ENCODE assay signal across 8 mouse cellular contexts in genomic region chr9:27191501-27191981, GRCm38 (mm10). TPM values are rescaled to one million over a fixed set of nuclear protein-coding genes. Genes with fewer than 3 reads are reported as not detected.
DNase-seq lines count a peak whose midpoint lies in the region; ATAC-seq and TF ChIP-seq lines count a peak whose summit lies in the region.

No protein-coding gene starts in this region.

- in situ Hi-C loops in ES-E14 (cut with MboI; ENCODE audit: low sequenced_read_pairs in 2 of 2, unreplicated experiment in 2 of 2): no loop called here

- WGBS in hindbrain, embryonic 14.5 days: 6% methylated on average over 7 of the region's 7 CpGs
- 2% methylated on average over 7 of the region's 7 CpGs for WGBS in liver, adult 2 months
- WGBS in neural tube, embryonic 15.5 days: 5% methylated on average over 7 of the region's 7 CpGs

- no peaks in the 10 kb centered on the region for H3K27me3 ChIP-seq in hindbrain, embryonic 14.5 days (ENCODE audit: control insufficient read depth, insufficient read depth, low read length)
- no peaks in the 10 kb centered on the region for H3K27me3 ChIP-seq in liver, adult 2 months (ENCODE audit: control insufficient read depth, insufficient read depth, low read length)
- H3K27me3 ChIP-seq in neural tube, embryonic 15.5 days (replicated peaks): peaks cover 3% of the 10 kb centered on the region; the same call in 1 of the 2 replicates

- ATAC-seq in hindbrain, embryonic 14.5 days (ENCODE audit: low FRiP score): peak; percentile 59
- peak; percentile 57 for ATAC-seq in neural tube, embryonic 15.5 days (ENCODE audit: low FRiP score)
- no peak for ATAC-seq in monocyte, adult 5-6 weeks (replicated peaks; ENCODE audit: insufficient number of reproducible peaks, low FRiP score, low TSS enrichment, poor library complexity, severe bottlenecking)

- peaks cover 1 to 7% of the 10 kb centered on the region in 2 experiments; a peak in 2 of 4 replicates for H3K4me1 ChIP-seq in ES-E14 (ENCODE audit: control insufficient read depth in 2 of 2, insufficient read depth in 2 of 2, low read length in 2 of 2, poor library complexity in 1 of 2)
- H3K4me1 ChIP-seq in bone marrow macrophage, adult 2 months (ENCODE audit: control insufficient read depth, insufficient read depth, low read length): peaks cover 33% of the 10 kb centered on the region
- H3K4me1 ChIP-seq in hindbrain, embryonic 14.5 days (replicated peaks; ENCODE audit: control insufficient read depth, insufficient read depth, low read length): peaks cover 28% of the 10 kb centered on the region
- peaks cover 8% of the 10 kb centered on the region; the same call in 1 of the 2 replicates for H3K4me1 ChIP-seq in liver, adult 2 months (ENCODE audit: control insufficient read depth, insufficient read depth, low read length)
- H3K4me1 ChIP-seq in neural tube, embryonic 15.5 days: peaks cover 39% of the 10 kb centered on the region

- peak overlapping the region; percentile 56 for H3K4me2 ChIP-seq in hindbrain, embryonic 14.5 days (replicated peaks)
- H3K4me2 ChIP-seq in neural tube, embryonic 15.5 days: peak overlapping the region; percentile 65

- H3K9me3 ChIP-seq in ES-E14 (ENCODE audit: control insufficient read depth, insufficient read depth, low read depth, low read length): no peaks in the 10 kb centered on the region
- H3K9me3 ChIP-seq in hindbrain, embryonic 14.5 days (ENCODE audit: control insufficient read depth, low read length): no peaks in the 10 kb centered on the region
- H3K9me3 ChIP-seq in neural tube, embryonic 15.5 days (replicated peaks): no peaks in the 10 kb centered on the region

- TF ChIP-seq CTCF in bone marrow macrophage, adult 2 months (IDR thresholded peaks at IDR 0.05; ENCODE audit: low read depth, low read length): no peak
- no peak for TF ChIP-seq CTCF in liver, adult 2 months (IDR thresholded peaks at IDR 0.05; ENCODE audit: low read depth, low read length)

- peak overlapping the region; percentile 38; the same call in 1 of the 2 replicates for H3K9ac ChIP-seq in ES-E14 (ENCODE audit: insufficient read depth, low read depth, low read length, poor library complexity, severe bottlenecking)
- H3K9ac ChIP-seq in hindbrain, embryonic 14.5 days: peak overlapping the region; percentile 48
- peak overlapping the region; percentile 2; the same call in 1 of the 2 replicates for H3K9ac ChIP-seq in liver, adult 2 months (ENCODE audit: low read depth, low read length)
- H3K9ac ChIP-seq in neural tube, embryonic 15.5 days (replicated peaks): peak overlapping the region; percentile 37; the same call in 1 of the 2 replicates

- DNase-seq in ES-E14 (ENCODE audit: low read depth, low spot score): no peak
- peak; percentile 48 for DNase-seq in fibroblast of lung, adult 2 months (ENCODE audit: low read depth)
- DNase-seq in hindbrain, embryonic 14.5 days (ENCODE audit: low spot score): peak; percentile 73
- DNase-seq in liver, adult 2 months (ENCODE audit: extremely low read depth, low read depth, low spot score): peak; percentile 72
- DNase-seq in spleen, postnatal 10 days (ENCODE audit: low spot score in 2 of 2): no peak

- H3K27ac ChIP-seq in ES-E14 (ENCODE audit: insufficient read depth, low read depth, low read length, poor library complexity, severe bottlenecking): no peak overlapping the region
- H3K27ac ChIP-seq in bone marrow macrophage, adult 2 months (ENCODE audit: insufficient read depth, low read depth, low read length): no peak overlapping the region
- H3K27ac ChIP-seq in hindbrain, embryonic 14.5 days: peak overlapping the region; percentile 78
- H3K27ac ChIP-seq in liver, adult 2 months (replicated peaks; ENCODE audit: insufficient read depth, low read depth, low read length): no peak overlapping the region; the same call in 1 of the 2 replicates
- peak overlapping the region; percentile 81 for H3K27ac ChIP-seq in neural tube, embryonic 15.5 days (replicated peaks)

- no peaks in the 10 kb centered on the region for H3K79me2 ChIP-seq in liver, adult 2 months (ENCODE audit: control insufficient read depth, insufficient read depth, low read length)

- TF ChIP-seq POLR2A in bone marrow macrophage, adult 2 months (IDR thresholded peaks at IDR 0.05; ENCODE audit: borderline replicate concordance, low read depth, low read length): no peak
- no peak for TF ChIP-seq POLR2A in liver, adult 2 months (IDR thresholded peaks at IDR 0.05; ENCODE audit: extremely low read depth, insufficient read depth, low read length)

- H3K4me3 ChIP-seq in ES-E14 (ENCODE audit: insufficient read depth in 1 of 2, low read depth in 1 of 2, low read length in 2 of 2, poor library complexity in 1 of 2, severe bottlenecking in 1 of 2): peak overlapping the region; percentile 24 to 49
- peak overlapping the region; percentile 30 for H3K4me3 ChIP-seq in bone marrow macrophage, adult 2 months (ENCODE audit: insufficient read depth, low read length)
- H3K4me3 ChIP-seq in hindbrain, embryonic 14.5 days (replicated peaks; ENCODE audit: low read length): peak overlapping the region; percentile 21
- H3K4me3 ChIP-seq in liver, adult 2 months (ENCODE audit: insufficient read depth, low read depth, low read length): no peak overlapping the region; the same call in 1 of the 2 replicates
- H3K4me3 ChIP-seq in neural tube, embryonic 15.5 days (replicated peaks): peak overlapping the region; percentile 32

- no peaks in the 10 kb centered on the region for H3K36me3 ChIP-seq in ES-E14 (ENCODE audit: control insufficient read depth, insufficient read depth, low read length, poor library complexity, severe bottlenecking)
- H3K36me3 ChIP-seq in hindbrain, embryonic 14.5 days (replicated peaks; ENCODE audit: control insufficient read depth, insufficient read depth): no peaks in the 10 kb centered on the region
- no peaks in the 10 kb centered on the region for H3K36me3 ChIP-seq in liver, adult 2 months (ENCODE audit: control insufficient read depth, insufficient read depth, low read length)
- no peaks in the 10 kb centered on the region for H3K36me3 ChIP-seq in neural tube, embryonic 15.5 days

TF ChIP-seq in ES-E14, 5 proteins besides CTCF, POLR2A, EP300 and RAD21:
- TF ChIP-seq HCFC1 (IDR thresholded peaks at IDR 0.05; ENCODE audit: borderline replicate concordance, insufficient read depth, low read length) (no peak), ZC3H11A (IDR thresholded peaks at IDR 0.05; ENCODE audit: borderline replicate concordance, low read depth, low read length) (no peak), CHD2 (IDR thresholded peaks at IDR 0.05; ENCODE audit: low read depth, low read length) (no peak), ZNF384 (IDR thresholded peaks at IDR 0.05; ENCODE audit: low read depth, low read length) (no peak), MAFK (IDR thresholded peaks at IDR 0.05; ENCODE audit: insufficient read depth, low read depth, low read length) (no peak)

RNA-seq across cellular contexts. Expression of gene Jam3, which starts 36.3 kb away (rescaled TPM):
- 29.7 and 30.8 TPM in 2 replicates for total RNA-seq in ES-E14 (2012; rRNA removed)
- polyA plus RNA-seq in bone marrow macrophage, adult 2 months (2012; ENCODE audit: insufficient read depth, insufficient read length, missing spikeins): not detected in 2 replicates
- polyA plus RNA-seq in hindbrain, embryonic 14.5 days (2014; fragmentation: Nextera tagmentation; extraction: Ambion mirVana): 44.5 and 46.1 TPM in 2 replicates
- 1.5 and 1.7 TPM in 2 replicates for total RNA-seq in liver, adult 2 months (2014; rRNA removed)
- 0.81 and 1.4 TPM in 2 replicates for polyA plus RNA-seq in liver, adult 2 months (2012; rRNA removed)
- 42.3 and 45.0 TPM in 2 replicates for polyA plus RNA-seq in neural tube, embryonic 15.5 days (2015; fragmentation: Nextera tagmentation; extraction: Ambion mirVana)
- 1.0 TPM in 1 of 3 replicates, not detected in the others for total RNA-seq in monocyte, adult 5-6 weeks (2017)

Comparison
In these comparisons a context has a peak if more than half of its experiments do, and no peak if none do; other contexts are left out.
1. DNase-seq: peak in fibroblast of lung, adult 2 months (single experiment), hindbrain, embryonic 14.5 days (single experiment) and liver, adult 2 months (single experiment); none in ES-E14 (single experiment) and spleen, postnatal 10 days (0 of 2).
2. H3K27ac ChIP-seq: peak in hindbrain, embryonic 14.5 days (single experiment) and neural tube, embryonic 15.5 days (single experiment); none in ES-E14 (single experiment), bone marrow macrophage, adult 2 months (single experiment) and liver, adult 2 months (single experiment).
3. RNA of gene Jam3, which starts 36.3 kb away (polyA plus RNA-seq): 44.5 to 46.1 TPM in hindbrain, embryonic 14.5 days and 42.3 to 45.0 TPM in neural tube, embryonic 15.5 days; 0.81 to 1.4 TPM in liver, adult 2 months and not detected in bone marrow macrophage, adult 2 months; every median in the first group is over 10 times any median in the second.
4. Peak in every context shown above with its lines, with median percentiles within 50 percentile points of each other: H3K9ac ChIP-seq.